Mouse (Mus musculus): ENCODE measurements at regions not wholly inside any gene's neighbourhood (a gene's known extent, or its start where the extent isn't known, plus 50 kb on each side); places are given as distances from the start of the nearest gene placed in this dataset.

DNA sequence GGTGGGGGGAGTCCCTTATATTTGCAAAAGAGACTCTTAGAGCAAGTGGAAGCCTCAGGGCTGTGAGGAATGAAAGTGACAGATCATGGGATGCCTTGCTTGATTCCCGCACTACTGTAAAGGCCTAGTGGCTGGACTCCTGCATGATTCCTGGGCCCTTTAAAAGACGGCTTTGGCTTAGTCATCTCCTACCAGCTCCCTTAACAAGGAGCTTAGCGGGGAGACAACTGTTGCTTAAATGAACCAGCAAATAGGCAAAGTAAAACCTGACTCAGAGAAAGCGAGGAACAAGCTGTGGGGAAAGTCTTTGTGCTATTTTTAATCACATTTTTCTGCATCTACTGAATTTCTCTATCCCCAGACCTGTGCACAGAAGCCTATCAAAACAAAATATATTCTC, 165.5 kb downstream of the Emp1 start:
- Histone ChIP-seq H3K4me1 (ENCODE audit: control insufficient read depth, insufficient read depth, low read length) (peaks cover 11% of the 10 kb centered on the region; the same call in 1 of the 2 replicates), H3K9me3 (ENCODE audit: control insufficient read depth, low read length) (no peaks in the 10 kb centered on the region), H3K9ac (replicated peaks; ENCODE audit: low read length) (no peak overlapping the region), H3K27ac (replicated peaks; ENCODE audit: low read depth, low read length) (no peak overlapping the region), H3K4me2 (ENCODE audit: low read length) (no peak overlapping the region), H3K27me3 (ENCODE audit: control insufficient read depth, insufficient read depth, low read length) (no peaks in the 10 kb centered on the region; the same call in 1 of the 2 replicates), H3K36me3 (ENCODE audit: control insufficient read depth, insufficient read depth, low read length) (no peaks in the 10 kb centered on the region), H3K4me3 (replicated peaks; ENCODE audit: low read depth, low read length) (no peak overlapping the region)
- WGBS = 42% methylated on average over 4 of the region's 4 CpGs
- DNase-seq (peak; percentile 37), ATAC-seq (ENCODE audit: low FRiP score, low TSS enrichment) (no peak)

DNA sequence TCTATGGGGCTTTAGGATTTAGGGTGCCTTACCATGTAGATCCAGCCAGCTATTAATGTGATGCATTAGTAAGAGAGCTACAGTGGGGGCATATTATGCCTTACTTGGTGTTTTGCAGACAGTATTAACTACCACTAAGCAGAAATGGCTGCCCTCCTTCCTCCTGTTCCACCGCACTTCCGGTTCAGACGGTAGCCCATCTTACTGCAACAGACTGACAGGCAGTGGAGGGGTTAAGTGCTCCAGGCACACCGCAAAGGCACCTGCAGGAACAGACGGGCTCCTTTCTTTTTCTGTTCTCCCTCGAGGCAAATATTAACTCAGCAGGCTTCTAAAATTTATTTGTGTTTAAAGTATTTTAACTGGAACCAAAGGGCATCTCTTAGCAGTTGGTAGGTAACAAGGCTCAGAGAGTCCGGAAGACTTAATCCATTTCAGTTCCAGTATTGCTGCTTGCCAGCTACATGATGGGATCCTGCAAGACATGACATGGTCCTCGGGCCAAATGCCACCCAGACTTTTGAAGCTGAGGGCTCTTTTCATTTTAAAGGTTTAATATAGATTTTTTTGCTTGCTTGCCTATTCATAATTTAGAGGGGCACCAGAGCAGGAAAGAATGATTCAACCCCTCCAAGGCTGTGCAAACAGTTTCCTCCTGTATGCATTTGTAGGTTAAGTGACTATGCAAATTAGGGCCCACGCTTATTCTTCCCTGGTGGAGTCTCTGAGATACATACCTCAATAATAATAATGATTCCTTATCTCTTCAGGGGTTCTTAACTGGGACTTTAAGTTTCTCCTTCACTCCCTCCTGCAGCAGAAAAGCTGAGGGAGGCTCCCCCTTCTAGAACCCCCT, 177.7 kb downstream of the Emp1 start:
- no peak overlapping the region for H3K4me3 ChIP-seq (replicated peaks; ENCODE audit: low read depth, low read length)
- H3K27me3 ChIP-seq (ENCODE audit: control insufficient read depth, insufficient read depth, low read length) = no peaks in the 10 kb centered on the region
- H3K36me3 ChIP-seq (ENCODE audit: control insufficient read depth, insufficient read depth, low read length) = no peaks in the 10 kb centered on the region
- DNase-seq (no peak), ATAC-seq (ENCODE audit: low FRiP score, low TSS enrichment) (no peak)
- H3K4me1 ChIP-seq (ENCODE audit: control insufficient read depth, insufficient read depth, low read length) = peaks cover 8% of the 10 kb centered on the region; the same call in 1 of the 2 replicates
- 37% methylated on average over 9 of the region's 9 CpGs for WGBS
- H3K27ac ChIP-seq (replicated peaks; ENCODE audit: low read depth, low read length) = no peak overlapping the region
- H3K9ac ChIP-seq (replicated peaks; ENCODE audit: low read length) = no peak overlapping the region
- no peaks in the 10 kb centered on the region for H3K9me3 ChIP-seq (ENCODE audit: control insufficient read depth, low read length)
- H3K4me2 ChIP-seq (ENCODE audit: low read length) = no peak overlapping the region

DNA sequence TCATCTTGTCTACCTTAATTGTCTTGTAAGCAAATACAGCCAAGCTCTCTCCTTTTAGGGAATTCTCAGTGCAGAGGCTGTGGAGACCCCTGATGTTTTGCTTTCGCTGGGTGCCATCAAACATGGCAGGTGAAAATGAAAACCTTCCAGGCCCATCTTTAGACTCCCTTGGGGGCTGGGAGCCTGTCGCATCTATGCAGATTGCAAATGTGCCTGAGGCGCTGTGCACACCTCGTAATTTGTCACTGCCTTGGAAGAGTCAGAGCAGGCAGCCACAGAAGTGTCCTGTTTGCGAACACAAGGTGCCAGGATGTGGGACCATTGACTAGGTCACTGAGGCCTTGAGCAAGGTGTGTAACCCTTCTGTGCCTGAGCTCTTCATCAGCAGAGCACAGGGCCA, 179.2 kb downstream of the Emp1 start:
- no peak overlapping the region for H3K9ac ChIP-seq (replicated peaks; ENCODE audit: low read length)
- 66% methylated on average over 5 of the region's 5 CpGs for WGBS
- H3K4me3 ChIP-seq (replicated peaks; ENCODE audit: low read depth, low read length) = no peak overlapping the region
- ATAC-seq (ENCODE audit: low FRiP score, low TSS enrichment) (no peak), DNase-seq (no peak)
- no peaks in the 10 kb centered on the region for H3K36me3 ChIP-seq (ENCODE audit: control insufficient read depth, insufficient read depth, low read length)
- H3K4me1 ChIP-seq (ENCODE audit: control insufficient read depth, insufficient read depth, low read length) = peaks cover 8% of the 10 kb centered on the region; the same call in 1 of the 2 replicates
- no peak overlapping the region for H3K4me2 ChIP-seq (ENCODE audit: low read length)
- no peak overlapping the region for H3K27ac ChIP-seq (replicated peaks; ENCODE audit: low read depth, low read length)
- H3K27me3 ChIP-seq (ENCODE audit: control insufficient read depth, insufficient read depth, low read length) = no peaks in the 10 kb centered on the region
- no peaks in the 10 kb centered on the region for H3K9me3 ChIP-seq (ENCODE audit: control insufficient read depth, low read length)

DNA sequence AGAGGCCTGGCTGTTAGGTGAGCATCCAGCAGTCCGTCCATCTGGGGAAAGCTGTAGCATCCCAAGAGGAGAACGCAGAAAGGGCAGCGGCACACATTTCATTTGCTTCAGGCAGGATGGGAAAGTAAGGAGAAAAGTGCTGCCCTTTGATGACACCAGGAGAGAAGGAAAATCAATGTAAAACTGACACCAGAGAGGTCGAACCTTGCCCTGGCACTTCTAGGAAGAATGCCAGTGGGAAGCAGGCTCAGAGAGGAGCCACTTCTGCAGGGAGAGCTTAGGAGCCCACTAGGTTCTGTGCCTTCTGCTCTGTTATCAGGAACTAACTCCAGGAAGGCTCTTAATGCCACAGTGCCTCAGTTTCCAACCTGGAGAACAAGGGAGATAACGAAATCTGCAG, 180.0 kb downstream of the Emp1 start:
- Histone ChIP-seq H3K4me3 (replicated peaks; ENCODE audit: low read depth, low read length) (no peak overlapping the region), H3K27me3 (ENCODE audit: control insufficient read depth, insufficient read depth, low read length) (no peaks in the 10 kb centered on the region), H3K4me1 (ENCODE audit: control insufficient read depth, insufficient read depth, low read length) (peaks cover 8% of the 10 kb centered on the region; the same call in 1 of the 2 replicates), H3K9ac (replicated peaks; ENCODE audit: low read length) (no peak overlapping the region), H3K27ac (replicated peaks; ENCODE audit: low read depth, low read length) (no peak overlapping the region), H3K36me3 (ENCODE audit: control insufficient read depth, insufficient read depth, low read length) (no peaks in the 10 kb centered on the region), H3K4me2 (ENCODE audit: low read length) (no peak overlapping the region), H3K9me3 (ENCODE audit: control insufficient read depth, low read length) (no peaks in the 10 kb centered on the region)
- WGBS = 58% methylated on average over 5 of the region's 5 CpGs
- DNase-seq (no peak), ATAC-seq (ENCODE audit: low FRiP score, low TSS enrichment) (no peak)

DNA sequence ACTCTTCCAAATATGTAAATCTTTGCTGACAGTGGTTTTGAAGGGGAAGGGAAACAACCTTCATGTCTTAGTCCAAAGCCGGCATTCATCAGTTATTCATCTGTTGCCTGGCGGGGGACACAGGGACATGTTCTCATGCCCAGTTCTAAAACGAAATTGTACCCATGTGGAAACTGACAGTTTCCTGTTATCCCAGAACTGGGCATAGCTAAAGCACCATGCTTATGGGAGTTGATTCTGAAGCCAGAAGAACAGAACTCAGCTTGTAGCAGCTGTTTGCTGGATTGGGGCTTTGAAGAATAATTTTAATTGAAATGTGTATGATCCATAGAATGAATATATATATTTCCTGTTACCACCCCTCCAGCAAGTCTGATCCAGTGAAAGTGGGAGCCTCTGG, 181.0 kb downstream of the Emp1 start:
- H3K27me3 ChIP-seq (ENCODE audit: control insufficient read depth, insufficient read depth, low read length) = no peaks in the 10 kb centered on the region
- H3K27ac ChIP-seq (replicated peaks; ENCODE audit: low read depth, low read length) = no peak overlapping the region
- no peak overlapping the region for H3K4me3 ChIP-seq (replicated peaks; ENCODE audit: low read depth, low read length)
- H3K4me1 ChIP-seq (ENCODE audit: control insufficient read depth, insufficient read depth, low read length) = peaks cover 8% of the 10 kb centered on the region; the same call in 1 of the 2 replicates
- no peak for DNase-seq
- H3K36me3 ChIP-seq (ENCODE audit: control insufficient read depth, insufficient read depth, low read length) = no peaks in the 10 kb centered on the region
- H3K9me3 ChIP-seq (ENCODE audit: control insufficient read depth, low read length) = no peaks in the 10 kb centered on the region
- H3K9ac ChIP-seq (replicated peaks; ENCODE audit: low read length) = no peak overlapping the region
- no peak overlapping the region for H3K4me2 ChIP-seq (ENCODE audit: low read length)
- 75% methylated on average over 3 of the region's 3 CpGs for WGBS
- no peak for ATAC-seq (ENCODE audit: low FRiP score, low TSS enrichment)

DNA sequence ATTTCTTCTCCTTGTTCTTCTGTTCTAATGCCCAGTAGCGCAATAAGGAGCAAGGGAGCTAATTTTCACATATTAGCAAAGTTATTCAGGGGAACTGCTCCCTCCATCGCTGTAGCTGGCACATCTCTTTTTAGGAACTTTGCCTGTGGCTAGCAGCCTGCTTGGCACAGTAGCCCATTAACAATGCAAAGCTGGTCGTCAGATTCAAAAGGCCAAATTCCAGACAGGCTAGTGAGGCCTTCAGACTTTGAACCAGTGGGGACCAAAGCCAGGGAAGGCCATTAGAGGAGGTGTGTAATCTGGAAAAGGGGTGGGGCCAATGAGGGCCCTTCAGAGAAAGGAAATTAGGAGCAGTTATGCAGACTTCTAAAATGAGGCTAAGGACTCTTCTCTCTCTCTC, 181.5 kb downstream of the Emp1 start:
- ATAC-seq (ENCODE audit: low FRiP score, low TSS enrichment) (no peak), DNase-seq (no peak)
- H3K9me3 ChIP-seq (ENCODE audit: control insufficient read depth, low read length) = no peaks in the 10 kb centered on the region
- H3K4me1 ChIP-seq (ENCODE audit: control insufficient read depth, insufficient read depth, low read length) = peaks cover 8% of the 10 kb centered on the region; the same call in 1 of the 2 replicates
- no peak overlapping the region for H3K4me2 ChIP-seq (ENCODE audit: low read length)
- no peak overlapping the region for H3K4me3 ChIP-seq (replicated peaks; ENCODE audit: low read depth, low read length)
- no peak overlapping the region for H3K9ac ChIP-seq (replicated peaks; ENCODE audit: low read length)
- no peaks in the 10 kb centered on the region for H3K36me3 ChIP-seq (ENCODE audit: control insufficient read depth, insufficient read depth, low read length)
- H3K27me3 ChIP-seq (ENCODE audit: control insufficient read depth, insufficient read depth, low read length) = no peaks in the 10 kb centered on the region
- no peak overlapping the region for H3K27ac ChIP-seq (replicated peaks; ENCODE audit: low read depth, low read length)
- WGBS = 38% methylated on average over 3 of the region's 3 CpGs

DNA sequence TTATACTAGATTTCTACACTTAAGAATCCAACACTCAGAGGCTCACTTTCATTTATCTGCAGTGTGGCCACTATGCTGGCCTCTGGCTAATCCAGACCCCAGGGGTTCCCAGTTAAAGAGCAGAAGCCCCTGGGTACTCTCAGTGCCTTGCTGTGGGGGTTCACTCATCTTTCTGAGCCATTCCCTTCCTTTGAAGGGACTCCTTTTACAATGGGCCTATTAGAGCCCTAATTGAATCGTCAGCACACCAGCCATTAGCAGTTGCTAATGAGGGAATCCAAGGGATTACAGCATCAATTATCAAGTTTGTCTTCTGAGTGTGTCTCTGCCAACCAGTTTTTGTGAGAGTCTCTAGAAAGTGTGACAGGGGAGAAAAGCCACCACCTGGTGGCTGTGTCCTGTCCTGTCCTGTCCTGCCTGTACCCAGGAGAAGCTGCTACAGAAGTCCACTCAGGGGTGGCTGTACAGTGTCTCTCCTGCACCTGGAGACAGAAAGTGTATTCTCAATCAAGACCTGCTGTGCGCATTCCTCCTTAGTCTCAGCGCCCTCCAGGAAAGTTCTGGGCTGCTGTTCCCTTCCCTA, 188.1 kb downstream of the Emp1 start:
- DNase-seq (peak; percentile 16), ATAC-seq (ENCODE audit: low FRiP score, low TSS enrichment) (no peak)
- H3K36me3 ChIP-seq (ENCODE audit: control insufficient read depth, insufficient read depth, low read length) = no peaks in the 10 kb centered on the region
- H3K4me1 ChIP-seq (ENCODE audit: control insufficient read depth, insufficient read depth, low read length) = no peaks in the 10 kb centered on the region
- H3K27ac ChIP-seq (replicated peaks; ENCODE audit: low read depth, low read length) = no peak overlapping the region
- no peaks in the 10 kb centered on the region for H3K9me3 ChIP-seq (ENCODE audit: control insufficient read depth, low read length)
- WGBS = 40% methylated on average over 3 of the region's 3 CpGs
- no peak overlapping the region for H3K9ac ChIP-seq (replicated peaks; ENCODE audit: low read length)
- no peak overlapping the region for H3K4me2 ChIP-seq (ENCODE audit: low read length)
- H3K27me3 ChIP-seq (ENCODE audit: control insufficient read depth, insufficient read depth, low read length) = no peaks in the 10 kb centered on the region
- no peak overlapping the region for H3K4me3 ChIP-seq (replicated peaks; ENCODE audit: low read depth, low read length)

DNA sequence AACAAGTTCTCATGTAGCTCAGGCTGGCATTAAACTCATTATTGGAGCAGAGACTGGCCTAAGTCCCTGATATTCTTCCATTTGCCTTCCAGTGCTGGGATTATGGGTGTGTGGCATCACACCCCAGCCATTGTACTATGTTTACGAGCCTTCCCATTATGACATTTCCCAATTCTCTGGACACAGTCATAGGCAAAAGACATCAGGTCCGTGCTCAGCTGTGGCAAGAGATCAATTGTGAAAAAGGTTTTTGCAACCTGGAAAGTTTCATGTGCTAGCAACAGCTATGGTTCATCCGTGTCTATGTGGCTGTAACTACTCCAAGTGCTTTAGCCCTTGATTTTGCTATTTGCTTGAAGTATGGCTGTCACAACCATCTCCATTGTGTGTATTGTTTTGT, 190.1 kb downstream of the Emp1 start:
- Histone ChIP-seq H3K9me3 (ENCODE audit: control insufficient read depth, low read length) (no peaks in the 10 kb centered on the region), H3K9ac (replicated peaks; ENCODE audit: low read length) (no peak overlapping the region), H3K4me1 (ENCODE audit: control insufficient read depth, insufficient read depth, low read length) (no peaks in the 10 kb centered on the region), H3K4me2 (ENCODE audit: low read length) (no peak overlapping the region), H3K36me3 (ENCODE audit: control insufficient read depth, insufficient read depth, low read length) (no peaks in the 10 kb centered on the region), H3K4me3 (replicated peaks; ENCODE audit: low read depth, low read length) (no peak overlapping the region), H3K27ac (replicated peaks; ENCODE audit: low read depth, low read length) (no peak overlapping the region), H3K27me3 (ENCODE audit: control insufficient read depth, insufficient read depth, low read length) (no peaks in the 10 kb centered on the region)
- WGBS = 86% methylated on average over 3 of the region's 3 CpGs
- ATAC-seq (ENCODE audit: low FRiP score, low TSS enrichment) (no peak), DNase-seq (no peak)

DNA sequence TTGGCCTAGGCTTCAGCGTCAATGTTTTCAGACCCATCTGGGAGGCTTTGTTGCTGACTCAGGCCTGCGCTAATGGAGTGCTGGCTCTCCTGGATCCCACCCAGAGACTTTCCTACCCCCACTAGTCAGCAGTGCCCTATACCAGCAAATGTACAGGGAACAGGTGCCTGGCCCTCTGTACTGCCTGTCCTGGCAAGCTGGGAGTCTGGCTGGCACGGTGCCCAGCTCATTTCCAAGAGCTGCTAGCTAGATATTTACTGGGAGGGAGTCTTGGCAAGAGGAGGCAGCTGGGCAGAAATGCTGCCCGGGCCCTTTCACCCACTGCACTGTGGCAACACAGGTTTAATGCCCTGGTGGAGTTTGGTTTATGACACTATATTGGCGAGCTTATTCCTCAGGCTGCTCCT, 197.2 kb downstream of the Emp1 start:
- no peak overlapping the region for H3K4me2 ChIP-seq (ENCODE audit: low read length)
- DNase-seq = peak; percentile 87
- H3K27me3 ChIP-seq (ENCODE audit: control insufficient read depth, insufficient read depth, low read length) = no peaks in the 10 kb centered on the region
- no peaks in the 10 kb centered on the region for H3K36me3 ChIP-seq (ENCODE audit: control insufficient read depth, insufficient read depth, low read length)
- H3K9me3 ChIP-seq (ENCODE audit: control insufficient read depth, low read length) = no peaks in the 10 kb centered on the region
- H3K4me1 ChIP-seq (ENCODE audit: control insufficient read depth, insufficient read depth, low read length) = peaks cover 17% of the 10 kb centered on the region; the same call in 1 of the 2 replicates
- H3K27ac ChIP-seq (replicated peaks; ENCODE audit: low read depth, low read length) = peak overlapping the region; percentile 53
- no peak overlapping the region for H3K4me3 ChIP-seq (replicated peaks; ENCODE audit: low read depth, low read length)
- WGBS = 49% methylated on average over 5 of the region's 5 CpGs
- peak; percentile 88 for ATAC-seq (ENCODE audit: low FRiP score, low TSS enrichment)
- no peak overlapping the region for H3K9ac ChIP-seq (replicated peaks; ENCODE audit: low read length)
